Mouse (Mus musculus) right cerebral cortex, adult 2 months (tissue): ENCODE measurements around the gene Bend5.
A peak's percentile ranks its signal among the peaks of the same experiment; 100 is the strongest.

Source experiments
- DNase-seq, 2 experiments: peaks; one replicate each; pipeline ENCODE4 v3.0.0; 2021 to 2022; ENCODE audit warnings: low spot score in 2 of 2

The Bend5 gene

GRCm38 (mm10) chr4:111442435-111443238 lies 27.8 kb downstream of the Bend5 start:
- DNase-seq: peak in 1 of 2 experiments; percentile 43

GRCm38 (mm10) chr4:111443906-111444615 lies 29.3 kb downstream of the Bend5 start:
- peak; percentile 64 to 71 for DNase-seq

- DNase-seq: no peak
Observed at GRCm38 (mm10) chr4:111444616-111445160, 29.9 kb downstream of the Bend5 start.

GRCm38 (mm10) chr4:111447918-111448317 lies 33.1 kb downstream of the Bend5 start:
- no peak for DNase-seq

- no peak for DNase-seq
Observed at GRCm38 (mm10) chr4:111448586-111448985, 33.8 kb downstream of the Bend5 start.

GRCm38 (mm10) chr4:111449442-111450199 lies 34.8 kb downstream of the Bend5 start:
- DNase-seq: no peak

GRCm38 (mm10) chr4:111451283-111451918 lies 36.6 kb downstream of the Bend5 start:
- DNase-seq: no peak

- no peak for DNase-seq
Observed at GRCm38 (mm10) chr4:111452192-111452591, 37.4 kb downstream of the Bend5 start.

- DNase-seq: no peak
Observed at GRCm38 (mm10) chr4:111453275-111453674, 38.5 kb downstream of the Bend5 start.

- no peak for DNase-seq
Observed at GRCm38 (mm10) chr4:111455621-111456020, 40.8 kb downstream of the Bend5 start.

GRCm38 (mm10) chr4:111457568-111457967 lies 42.8 kb downstream of the Bend5 start:
- no peak for DNase-seq

GRCm38 (mm10) chr4:111467293-111467773 lies 52.5 kb downstream of the Bend5 start:
- no peak for DNase-seq

GRCm38 (mm10) chr4:111467796-111468195 lies 53.0 kb downstream of the Bend5 start:
- no peak for DNase-seq

- no peak for DNase-seq
Observed at GRCm38 (mm10) chr4:111469847-111470246, 55.0 kb downstream of the Bend5 start.

- no peak for DNase-seq
Observed at GRCm38 (mm10) chr4:111471726-111472125, 56.9 kb downstream of the Bend5 start.

GRCm38 (mm10) chr4:111472511-111472910 lies 57.7 kb downstream of the Bend5 start:
- DNase-seq: no peak

- DNase-seq: no peak
Observed at GRCm38 (mm10) chr4:111473014-111473413, 58.2 kb downstream of the Bend5 start.

GRCm38 (mm10) chr4:111475374-111475971 lies 60.7 kb downstream of the Bend5 start:
- no peak for DNase-seq

GRCm38 (mm10) chr4:111477507-111477906 lies 62.7 kb downstream of the Bend5 start:
- DNase-seq: no peak

GRCm38 (mm10) chr4:111483499-111483898 lies 68.7 kb downstream of the Bend5 start:
- no peak for DNase-seq

GRCm38 (mm10) chr4:111485189-111485588 lies 70.4 kb downstream of the Bend5 start:
- DNase-seq: no peak
